ENCODE assay signal across 9 mouse cellular contexts in the genomic region with DNA sequence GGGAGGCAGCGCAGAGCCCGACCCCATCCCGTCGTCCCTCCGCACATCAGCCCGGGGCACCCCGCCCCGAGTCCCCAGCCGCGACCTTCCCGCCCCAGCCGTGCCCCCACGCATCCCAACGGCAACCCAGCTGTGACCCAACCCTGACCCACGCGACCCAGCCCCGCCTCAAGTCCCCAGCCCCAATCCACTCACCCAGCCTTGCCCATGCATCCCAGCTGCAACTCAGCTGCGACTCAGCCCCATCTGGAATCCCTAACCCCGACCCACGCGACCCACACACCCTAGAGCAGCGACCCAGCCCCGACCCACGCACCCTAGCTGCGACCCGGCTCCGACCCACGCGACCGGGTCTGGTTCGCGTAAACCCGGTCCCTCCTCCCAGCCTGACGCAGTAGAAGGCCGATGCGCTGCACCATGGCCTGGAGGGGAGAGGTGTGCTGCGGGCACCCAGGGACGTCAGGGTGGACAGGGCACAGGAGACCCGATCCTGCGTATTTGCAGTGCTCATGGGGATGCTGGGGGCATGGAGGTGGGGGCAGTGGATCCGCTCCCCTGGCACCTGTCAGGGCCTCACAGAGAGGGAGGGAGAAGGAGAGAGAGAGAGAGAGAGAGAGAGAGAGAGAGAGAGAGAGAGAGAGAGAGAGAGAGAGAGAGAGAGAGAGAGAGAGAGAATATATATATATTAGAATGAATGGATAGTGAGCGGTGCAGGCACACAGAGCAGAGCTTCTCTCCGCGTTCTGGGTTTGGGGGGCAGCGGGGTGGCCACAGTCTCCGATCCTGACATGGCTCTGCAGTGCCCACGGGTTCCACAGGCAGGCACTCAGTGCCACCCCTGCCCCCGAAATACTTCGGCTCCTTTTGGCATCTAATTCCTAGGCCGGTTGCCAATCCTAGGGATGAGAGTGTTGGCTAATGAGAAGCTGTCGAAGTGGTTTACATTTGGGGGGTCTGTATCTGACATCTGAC. TPM values are rescaled to one million over a fixed set of nuclear protein-coding genes. Genes with fewer than 3 reads are reported as not detected.
DNase-seq lines count a peak whose midpoint lies in the region; ATAC-seq and TF ChIP-seq lines count a peak whose summit lies in the region.
"Had no signal": no experiment of that assay in that cellular context is flagged by ENCODE, and none has a peak within 500 bp of the region (broad histone marks: within the 10 kb centered on the region; RNA-seq: fewer than 3 reads in every experiment).

No protein-coding gene starts in this region.

- H3K4me3 ChIP-seq in lung, embryonic 14.5 days (ENCODE audit: low read depth, low read length), result peak overlapping the region; percentile 52
- peak overlapping the region; percentile 49 for H3K4me3 ChIP-seq in forebrain, embryonic 12.5 days (replicated peaks)
- peak overlapping the region; percentile 43 for H3K4me3 ChIP-seq in limb, embryonic 14.5 days (replicated peaks; ENCODE audit: low read length)
- H3K4me3 ChIP-seq in small intestine, adult 2 months (ENCODE audit: low read depth, low read length), result peak overlapping the region; percentile 29

- H3K4me2 ChIP-seq in lung, embryonic 14.5 days, result peak overlapping the region; percentile 70
- H3K4me2 ChIP-seq in forebrain, embryonic 12.5 days, result peak overlapping the region; percentile 60
- peak overlapping the region; percentile 66 for H3K4me2 ChIP-seq in limb, embryonic 14.5 days (replicated peaks; ENCODE audit: low read depth, low read length, severe bottlenecking)

- peaks cover 60% of the 10 kb centered on the region for H3K27me3 ChIP-seq in lung, embryonic 14.5 days (ENCODE audit: insufficient read depth, low read length)
- peaks cover 97% of the 10 kb centered on the region for H3K27me3 ChIP-seq in forebrain, embryonic 12.5 days
- peaks cover 96% of the 10 kb centered on the region for H3K27me3 ChIP-seq in limb, embryonic 14.5 days (ENCODE audit: control insufficient read depth, insufficient read depth, low read length)
- H3K27me3 ChIP-seq in small intestine, adult 2 months (ENCODE audit: control insufficient read depth, insufficient read depth, low read length), result peaks cover 57% of the 10 kb centered on the region

- no peak for TF ChIP-seq POLR2A in limb, embryonic 14.5 days (IDR thresholded peaks at IDR 0.05; ENCODE audit: borderline replicate concordance, extremely low read depth, insufficient read depth, insufficient read length)
- no peak for TF ChIP-seq POLR2A in small intestine, adult 2 months (IDR thresholded peaks at IDR 0.05; ENCODE audit: low read depth, low read length)

- no peaks in the 10 kb centered on the region for H3K9me3 ChIP-seq in lung, embryonic 14.5 days (ENCODE audit: low read depth, low read length)
- H3K9me3 ChIP-seq in forebrain, embryonic 12.5 days, result no peaks in the 10 kb centered on the region
- H3K9me3 ChIP-seq in limb, embryonic 14.5 days (ENCODE audit: control insufficient read depth, low read length), result no peaks in the 10 kb centered on the region

- WGBS in lung, embryonic 14.5 days, result 3% methylated on average over 46 of the region's 51 CpGs
- WGBS in forebrain, embryonic 12.5 days, result 3% methylated on average over 40 of the region's 51 CpGs
- 3% methylated on average over 45 of the region's 51 CpGs for WGBS in limb, embryonic 14.5 days
- 6% methylated on average over 51 of the region's 51 CpGs for WGBS in small intestine, adult 2 months

- peak overlapping the region; percentile 50 for H3K9ac ChIP-seq in lung, embryonic 14.5 days
- peak overlapping the region; percentile 54 for H3K9ac ChIP-seq in forebrain, embryonic 12.5 days
- H3K9ac ChIP-seq in limb, embryonic 14.5 days (ENCODE audit: low read depth, low read length, severe bottlenecking), result peak overlapping the region; percentile 47

- no peak overlapping the region for H3K27ac ChIP-seq in lung, embryonic 14.5 days (ENCODE audit: low read depth)
- H3K27ac ChIP-seq in forebrain, embryonic 12.5 days, result peak overlapping the region; percentile 50; the same call in 1 of the 2 replicates
- H3K27ac ChIP-seq in limb, embryonic 14.5 days (replicated peaks; ENCODE audit: low read depth, low read length), result no peak overlapping the region
- H3K27ac ChIP-seq in small intestine, adult 2 months (ENCODE audit: insufficient read depth, low read depth, low read length), result no peak overlapping the region

- H3K4me1 ChIP-seq in lung, embryonic 14.5 days (ENCODE audit: insufficient read depth), result peaks cover 33% of the 10 kb centered on the region; the same call in 1 of the 2 replicates
- peaks cover 60% of the 10 kb centered on the region for H3K4me1 ChIP-seq in forebrain, embryonic 12.5 days
- no peaks in the 10 kb centered on the region for H3K4me1 ChIP-seq in limb, embryonic 14.5 days (ENCODE audit: control insufficient read depth, insufficient read depth, low read length)
- 0 out of 2 replicates have a peak, but pooled peaks cover 4% of the 10 kb centered on the region for H3K4me1 ChIP-seq in small intestine, adult 2 months (ENCODE audit: control insufficient read depth, insufficient read depth, insufficient read length, low read length)

- no peak; the same call in 1 of the 2 replicates for ATAC-seq in lung, embryonic 14.5 days (ENCODE audit: insufficient read depth)
- ATAC-seq in forebrain, embryonic 12.5 days (ENCODE audit: low FRiP score), result no peak
- ATAC-seq in limb, embryonic 14.5 days (ENCODE audit: low FRiP score, low read depth), result no peak; the same call in 1 of the 2 replicates
- ATAC-seq in erythroid progenitor cell, adult 5-6 weeks (replicated peaks; ENCODE audit: low FRiP score, poor library complexity, severe bottlenecking), result no peak

- peak; percentile 19 for DNase-seq in lung, embryonic 14.5 days
- no peak for DNase-seq in lung, postnatal 14 days
- no peak for DNase-seq in limb, embryonic 14.5 days (ENCODE audit: low spot score)
- DNase-seq in layer of hippocampus, adult 11-12 months (ENCODE audit: low spot score), result no peak
- no peak for DNase-seq in layer of hippocampus, postnatal 14 days (ENCODE audit: low spot score in 2 of 2)
- DNase-seq: thymus, postnatal 25 days had no signal

- no peak for TF ChIP-seq CTCF in lung, embryonic 14.5 days (IDR thresholded peaks at IDR 0.05; ENCODE audit: low read depth)
- TF ChIP-seq CTCF in small intestine, adult 2 months (IDR thresholded peaks at IDR 0.05; ENCODE audit: extremely low read depth, insufficient read length, insufficient replicate concordance, low read depth, low read length), result no peak

- no peaks in the 10 kb centered on the region for H3K36me3 ChIP-seq in lung, embryonic 14.5 days (ENCODE audit: insufficient read depth)
- no peaks in the 10 kb centered on the region for H3K36me3 ChIP-seq in forebrain, embryonic 12.5 days (replicated peaks)
- no peaks in the 10 kb centered on the region for H3K36me3 ChIP-seq in limb, embryonic 14.5 days (ENCODE audit: control insufficient read depth, insufficient read depth, low read length)
- no peaks in the 10 kb centered on the region for H3K36me3 ChIP-seq in small intestine, adult 2 months (ENCODE audit: control insufficient read depth, insufficient read depth, low read length)

RNA-seq across cellular contexts. Expression of gene Rspo1, which starts 0.8 kb away (rescaled TPM):
- polyA plus RNA-seq in lung, embryonic 14.5 days (2014; fragmentation: Nextera tagmentation; extraction: Ambion mirVana), result 12.8 and 16.0 TPM in 2 replicates
- 20.3 and 26.2 TPM in 2 replicates for polyA plus RNA-seq in forebrain, embryonic 12.5 days (2016; fragmentation: Nextera tagmentation; extraction: Ambion mirVana)
- 7.8 and 8.8 TPM in 2 replicates for polyA plus RNA-seq in limb, embryonic 14.5 days (2012; rRNA removed)
- 4.4 and 5.5 TPM in 2 replicates for polyA plus RNA-seq in limb, embryonic 14.5 days (2014; fragmentation: Nextera tagmentation; extraction: Ambion mirVana)
- 0.60 and 1.6 TPM in 2 replicates for polyA plus RNA-seq in small intestine, adult 2 months (2012; rRNA removed)
- 10 to 100 TPM; 13.0 to 18.6 TPM for total RNA-seq in layer of hippocampus, postnatal 14 days (2021)
- 0.72 TPM in 1 of 2 replicates, not detected in the other for total RNA-seq in erythroid progenitor cell, adult 5-6 weeks (2015; ENCODE audit: low replicate concordance)
- total RNA-seq in erythroid progenitor cell, adult 5-6 weeks (2017; ENCODE audit: low replicate concordance), result not detected in 2 replicates

RNA-seq across cellular contexts. Expression of gene Gnl2, which starts 29.4 kb away (rescaled TPM):
- 80.7 and 81.9 TPM in 2 replicates for polyA plus RNA-seq in lung, embryonic 14.5 days (2014; fragmentation: Nextera tagmentation; extraction: Ambion mirVana)
- 97.1 and 103 TPM in 2 replicates for polyA plus RNA-seq in forebrain, embryonic 12.5 days (2016; fragmentation: Nextera tagmentation; extraction: Ambion mirVana)
- 61.3 and 94.7 TPM in 2 replicates for polyA plus RNA-seq in limb, embryonic 14.5 days (2012; rRNA removed)
- polyA plus RNA-seq in limb, embryonic 14.5 days (2014; fragmentation: Nextera tagmentation; extraction: Ambion mirVana), result 74.1 and 76.2 TPM in 2 replicates
- 1.5 and 3.5 TPM in 2 replicates for polyA plus RNA-seq in small intestine, adult 2 months (2012; rRNA removed)
- total RNA-seq in layer of hippocampus, postnatal 14 days (2021), result 10 to 100 TPM; 62.6 to 71.7 TPM
- 12.3 and 25.6 TPM in 2 replicates for total RNA-seq in erythroid progenitor cell, adult 5-6 weeks (2015; ENCODE audit: low replicate concordance)
- 34.7 and 36.3 TPM in 2 replicates for total RNA-seq in erythroid progenitor cell, adult 5-6 weeks (2017; ENCODE audit: low replicate concordance)

RNA-seq across cellular contexts. Expression of gene Cdca8, which starts 47.9 kb away (rescaled TPM):
- polyA plus RNA-seq in lung, embryonic 14.5 days (2014; fragmentation: Nextera tagmentation; extraction: Ambion mirVana), result 157 and 169 TPM in 2 replicates
- 243 and 257 TPM in 2 replicates for polyA plus RNA-seq in forebrain, embryonic 12.5 days (2016; fragmentation: Nextera tagmentation; extraction: Ambion mirVana)
- polyA plus RNA-seq in limb, embryonic 14.5 days (2012; rRNA removed), result 60.1 and 70.0 TPM in 2 replicates
- polyA plus RNA-seq in limb, embryonic 14.5 days (2014; fragmentation: Nextera tagmentation; extraction: Ambion mirVana), result 88.9 and 90.1 TPM in 2 replicates
- 8.4 and 18.7 TPM in 2 replicates for polyA plus RNA-seq in small intestine, adult 2 months (2012; rRNA removed)
- 1 to 10 TPM; 3.3 to 3.4 TPM for total RNA-seq in layer of hippocampus, postnatal 14 days (2021)
- 272 and 278 TPM in 2 replicates for total RNA-seq in erythroid progenitor cell, adult 5-6 weeks (2015; ENCODE audit: low replicate concordance)
- total RNA-seq in erythroid progenitor cell, adult 5-6 weeks (2017; ENCODE audit: low replicate concordance), result 294 and 381 TPM in 2 replicates

RNA-seq across cellular contexts. Expression of gene 9930104L06Rik, which starts 50.2 kb away (rescaled TPM):
- 3.6 and 3.9 TPM in 2 replicates for polyA plus RNA-seq in lung, embryonic 14.5 days (2014; fragmentation: Nextera tagmentation; extraction: Ambion mirVana)
- polyA plus RNA-seq in forebrain, embryonic 12.5 days (2016; fragmentation: Nextera tagmentation; extraction: Ambion mirVana), result 16.7 and 18.9 TPM in 2 replicates
- polyA plus RNA-seq in limb, embryonic 14.5 days (2012; rRNA removed), result 25.8 and 28.3 TPM in 2 replicates
- polyA plus RNA-seq in limb, embryonic 14.5 days (2014; fragmentation: Nextera tagmentation; extraction: Ambion mirVana), result 3.2 and 4.7 TPM in 2 replicates
- 5.2 and 7.1 TPM in 2 replicates for polyA plus RNA-seq in small intestine, adult 2 months (2012; rRNA removed)
- 10 to 100 TPM; 16.8 to 17.5 TPM for total RNA-seq in layer of hippocampus, postnatal 14 days (2021)
- total RNA-seq in erythroid progenitor cell, adult 5-6 weeks (2015; ENCODE audit: low replicate concordance), result 1.7 and 4.0 TPM in 2 replicates
- total RNA-seq in erythroid progenitor cell, adult 5-6 weeks (2017; ENCODE audit: low replicate concordance), result 12.2 and 15.8 TPM in 2 replicates

Comparison
In these comparisons a context has a peak if more than half of its experiments do, and no peak if none do; other contexts are left out.
1. RNA of gene Gnl2, which starts 29.4 kb away (polyA plus RNA-seq): 97.1 to 103 TPM in forebrain, embryonic 12.5 days, 61.3 to 94.7 TPM in limb, embryonic 14.5 days and 80.7 to 81.9 TPM in lung, embryonic 14.5 days; 1.5 to 3.5 TPM in small intestine, adult 2 months; every median in the first group is over 10 times any median in the second.
2. Peak in every context shown above with its lines, with median percentiles within 50 percentile points of each other: H3K4me2 ChIP-seq, H3K4me3 ChIP-seq and H3K9ac ChIP-seq.